Mouse (Mus musculus): ENCODE results near the gene Lca5. TPM values are rescaled to one million over a fixed set of nuclear protein-coding genes. Genes with fewer than 3 reads are reported as not detected.
A peak's percentile ranks its signal among the peaks of the same experiment; 100 is the strongest.

Lca5 gene
- polyA plus RNA-seq, 1 experiment from 2014 or later, result 24.2 TPM

DNA sequence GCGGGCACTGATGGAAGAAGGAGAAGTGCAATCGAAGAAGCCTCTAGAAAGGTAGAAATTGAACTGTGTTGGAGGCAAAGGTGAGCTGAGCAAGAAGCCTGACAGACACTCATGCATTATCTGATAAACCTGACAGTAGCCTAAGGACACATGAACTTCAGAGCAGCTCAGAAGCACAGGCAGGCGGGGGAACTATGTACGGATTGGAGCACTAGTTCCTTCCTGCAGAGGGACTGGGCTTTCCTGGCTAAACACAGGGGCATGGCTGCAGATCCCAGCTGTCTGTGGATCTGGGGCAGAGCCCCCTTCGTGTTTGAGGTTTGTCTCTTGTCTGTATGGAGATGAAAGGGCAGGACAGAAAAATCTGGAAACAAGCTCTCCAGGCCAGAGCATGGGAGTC is 89.8 kb downstream of the Lca5 start:
- Histone ChIP-seq H3K27me3 (ENCODE audit: control insufficient read depth, insufficient read depth, low read length) (no peaks in the 10 kb centered on the region), H3K4me3 (ENCODE audit: low read depth, low read length) (no peak overlapping the region), H3K36me3 (ENCODE audit: control insufficient read depth, insufficient read depth, low read length) (no peaks in the 10 kb centered on the region), H3K4me2 (ENCODE audit: low read depth) (no peak overlapping the region), H3K27ac (ENCODE audit: low read depth, low read length) (no peak overlapping the region), H3K9me3 (ENCODE audit: control insufficient read depth, low read length) (no peaks in the 10 kb centered on the region), H3K4me1 (ENCODE audit: control insufficient read depth, insufficient read depth, low read length) (peaks cover 6% of the 10 kb centered on the region; the same call in 1 of the 2 replicates), H3K9ac (ENCODE audit: low read length) (no peak overlapping the region)
- WGBS, result 51% methylated on average over 5 of the region's 5 CpGs
- ATAC-seq (ENCODE audit: insufficient read depth, low FRiP score, low TSS enrichment) (no peak), DNase-seq (ENCODE audit: low spot score) (no peak)

DNA sequence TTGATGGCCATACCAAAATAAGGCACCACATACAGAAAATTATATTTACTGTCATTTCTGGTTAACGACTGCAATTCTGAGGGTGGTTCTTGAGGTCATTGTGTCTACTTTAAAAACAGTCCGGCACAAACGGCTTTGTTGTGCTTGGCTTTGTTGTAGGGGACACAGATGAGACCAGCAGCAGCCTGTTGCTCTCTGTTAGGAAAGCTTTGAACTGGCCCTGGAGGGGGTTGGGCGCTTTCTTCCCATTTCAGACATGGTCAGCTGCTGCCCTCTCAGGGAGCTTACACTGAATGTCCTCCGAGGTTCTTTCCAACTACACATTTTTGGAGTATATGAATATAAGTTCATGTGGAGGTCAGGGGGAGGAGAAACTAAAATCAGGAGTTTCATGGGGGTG is 90.3 kb downstream of the Lca5 start:
- H3K36me3 ChIP-seq (ENCODE audit: control insufficient read depth, insufficient read depth, low read length), result no peaks in the 10 kb centered on the region
- H3K4me1 ChIP-seq (ENCODE audit: control insufficient read depth, insufficient read depth, low read length), result peaks cover 6% of the 10 kb centered on the region; the same call in 1 of the 2 replicates
- no peak overlapping the region for H3K4me3 ChIP-seq (ENCODE audit: low read depth, low read length)
- ATAC-seq (ENCODE audit: insufficient read depth, low FRiP score, low TSS enrichment) (no peak; the same call in 1 of the 2 replicates), DNase-seq (ENCODE audit: low spot score) (peak; percentile 61)
- H3K9me3 ChIP-seq (ENCODE audit: control insufficient read depth, low read length), result no peaks in the 10 kb centered on the region
- no peaks in the 10 kb centered on the region for H3K27me3 ChIP-seq (ENCODE audit: control insufficient read depth, insufficient read depth, low read length)
- H3K9ac ChIP-seq (ENCODE audit: low read length), result no peak overlapping the region
- no peak overlapping the region for H3K4me2 ChIP-seq (ENCODE audit: low read depth)
- WGBS, result 4% methylated on average over 5 of the region's 5 CpGs
- H3K27ac ChIP-seq (ENCODE audit: low read depth, low read length), result no peak overlapping the region

DNA sequence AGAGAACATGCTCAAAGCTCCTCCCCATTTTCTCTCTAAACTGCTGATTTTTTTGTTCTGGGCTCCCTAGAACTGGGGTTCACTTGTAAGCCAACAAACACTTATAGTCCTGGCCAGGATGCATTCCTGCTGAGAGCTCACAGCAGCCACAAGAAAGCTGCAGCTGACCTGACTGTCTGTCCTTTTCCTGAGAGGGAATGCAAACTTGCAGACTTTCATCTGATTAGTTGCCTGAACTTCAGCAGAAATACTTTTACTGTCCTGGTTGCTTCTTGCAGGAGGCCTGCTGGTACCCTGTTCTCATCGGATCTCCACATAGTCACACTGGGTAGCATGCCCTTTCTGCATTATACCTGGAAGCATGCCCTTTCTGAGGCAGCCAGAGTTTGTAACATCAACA is 91.0 kb downstream of the Lca5 start:
- Histone ChIP-seq H3K27me3 (ENCODE audit: control insufficient read depth, insufficient read depth, low read length) (no peaks in the 10 kb centered on the region), H3K4me1 (ENCODE audit: control insufficient read depth, insufficient read depth, low read length) (peaks cover 6% of the 10 kb centered on the region; the same call in 1 of the 2 replicates), H3K27ac (ENCODE audit: low read depth, low read length) (no peak overlapping the region), H3K9ac (ENCODE audit: low read length) (no peak overlapping the region), H3K9me3 (ENCODE audit: control insufficient read depth, low read length) (no peaks in the 10 kb centered on the region), H3K36me3 (ENCODE audit: control insufficient read depth, insufficient read depth, low read length) (no peaks in the 10 kb centered on the region), H3K4me2 (ENCODE audit: low read depth) (no peak overlapping the region), H3K4me3 (ENCODE audit: low read depth, low read length) (no peak overlapping the region)
- no peak for DNase-seq (ENCODE audit: low spot score)
- peak; percentile 36; the same call in 1 of the 2 replicates for ATAC-seq (ENCODE audit: insufficient read depth, low FRiP score, low TSS enrichment)
- WGBS, result 19% methylated on average over 1 of the region's 1 CpGs

DNA sequence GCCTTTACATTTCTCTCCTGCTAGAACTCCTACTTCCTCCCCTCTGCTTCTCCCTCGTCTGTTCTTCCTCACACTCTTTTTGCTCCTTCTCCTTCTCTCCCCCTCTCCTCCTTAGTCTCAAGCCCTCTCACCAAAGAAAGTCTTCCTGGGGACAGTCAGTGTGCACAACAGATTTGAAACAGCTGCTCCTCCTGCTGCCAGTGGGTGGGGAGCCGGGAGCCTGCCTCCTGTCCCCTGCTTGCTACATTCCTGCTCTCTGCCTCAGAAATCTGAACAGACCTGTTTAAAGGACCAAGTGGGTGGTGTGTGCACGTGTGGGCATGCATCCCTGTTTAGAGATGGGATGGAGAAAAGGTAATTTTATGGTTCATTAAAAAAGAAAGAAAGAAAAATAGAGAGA is 91.4 kb downstream of the Lca5 start:
- WGBS, result 0% methylated on average over 3 of the region's 3 CpGs
- peak; percentile 72 for ATAC-seq (ENCODE audit: insufficient read depth, low FRiP score, low TSS enrichment)
- Histone ChIP-seq H3K27me3 (ENCODE audit: control insufficient read depth, insufficient read depth, low read length) (no peaks in the 10 kb centered on the region), H3K36me3 (ENCODE audit: control insufficient read depth, insufficient read depth, low read length) (no peaks in the 10 kb centered on the region), H3K4me2 (ENCODE audit: low read depth) (no peak overlapping the region), H3K9ac (ENCODE audit: low read length) (no peak overlapping the region), H3K9me3 (ENCODE audit: control insufficient read depth, low read length) (no peaks in the 10 kb centered on the region), H3K4me1 (ENCODE audit: control insufficient read depth, insufficient read depth, low read length) (peaks cover 6% of the 10 kb centered on the region; the same call in 1 of the 2 replicates), H3K27ac (ENCODE audit: low read depth, low read length) (no peak overlapping the region), H3K4me3 (ENCODE audit: low read depth, low read length) (no peak overlapping the region)
- DNase-seq (ENCODE audit: low spot score), result peak; percentile 29

DNA sequence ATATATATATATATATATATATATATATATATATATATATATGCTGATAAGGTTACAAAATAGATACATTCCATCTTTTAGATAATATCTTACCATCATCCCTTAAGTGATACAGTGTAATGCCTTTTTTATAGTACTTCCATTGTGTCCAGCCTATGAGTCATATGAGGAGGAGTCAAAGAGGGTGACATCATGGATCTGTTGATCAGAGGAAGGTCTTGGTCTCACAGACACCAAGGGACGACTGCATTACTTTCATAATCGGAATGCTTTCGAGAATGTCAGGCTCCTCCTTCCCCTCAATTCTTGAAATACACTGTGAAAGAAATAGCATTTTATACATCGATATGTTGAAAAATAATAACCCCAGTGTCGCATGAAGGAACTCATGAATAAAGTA is 93.4 kb downstream of the Lca5 start:
- no peak for ATAC-seq (ENCODE audit: insufficient read depth, low FRiP score, low TSS enrichment)
- Histone ChIP-seq H3K27me3 (ENCODE audit: control insufficient read depth, insufficient read depth, low read length) (no peaks in the 10 kb centered on the region), H3K4me1 (ENCODE audit: control insufficient read depth, insufficient read depth, low read length) (peaks cover 6% of the 10 kb centered on the region; the same call in 1 of the 2 replicates), H3K9me3 (ENCODE audit: control insufficient read depth, low read length) (no peaks in the 10 kb centered on the region), H3K36me3 (ENCODE audit: control insufficient read depth, insufficient read depth, low read length) (no peaks in the 10 kb centered on the region), H3K9ac (ENCODE audit: low read length) (no peak overlapping the region), H3K4me2 (ENCODE audit: low read depth) (no peak overlapping the region), H3K4me3 (ENCODE audit: low read depth, low read length) (no peak overlapping the region), H3K27ac (ENCODE audit: low read depth, low read length) (no peak overlapping the region)
- 92% methylated on average over 5 of the region's 5 CpGs for WGBS
- no peak for DNase-seq (ENCODE audit: low spot score)

DNA sequence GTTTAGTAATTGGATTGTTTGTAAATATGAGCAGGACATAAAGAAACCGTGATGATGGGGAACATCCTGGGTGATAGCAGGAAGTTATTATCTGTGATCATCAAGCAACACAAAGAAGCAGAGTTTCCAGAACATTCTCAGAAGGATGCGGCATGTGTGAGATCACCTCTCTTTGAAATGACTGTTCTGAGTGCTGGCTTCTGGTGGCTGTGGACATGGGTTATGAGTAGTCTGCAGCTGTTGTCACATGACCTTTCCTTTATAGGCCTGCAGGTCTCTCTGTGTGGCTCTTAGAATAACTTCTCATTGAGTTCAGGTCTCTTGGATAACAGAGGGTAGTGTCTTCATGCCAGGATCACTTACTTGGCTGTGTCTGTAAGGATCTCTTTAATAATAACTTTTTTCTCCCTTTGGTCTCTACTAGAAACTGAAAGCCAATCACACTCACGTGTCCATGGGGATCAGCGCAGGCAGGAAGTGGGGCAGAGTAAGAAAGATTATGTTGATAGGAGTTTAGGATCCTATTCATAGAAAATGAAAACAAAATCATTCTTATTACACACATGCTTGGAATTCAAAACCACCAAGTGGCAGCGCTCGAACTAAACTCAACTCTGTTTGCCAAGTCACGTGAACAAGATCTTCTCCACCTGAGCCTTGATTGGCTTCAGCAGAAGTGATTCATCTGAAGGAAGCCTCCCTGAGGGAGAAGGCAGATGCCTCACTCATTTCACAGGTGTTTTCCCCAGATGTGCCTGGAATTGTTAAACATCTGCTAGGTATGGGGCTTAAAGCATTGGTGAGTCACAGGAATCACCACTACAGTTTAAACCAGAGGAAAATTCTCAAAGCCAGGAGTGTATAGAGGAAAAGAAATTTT is 98.2 kb downstream of the Lca5 start:
- 92% methylated on average over 7 of the region's 7 CpGs for WGBS
- H3K9ac ChIP-seq (ENCODE audit: low read length), result no peak overlapping the region

More for the DNA sequence above, 98.2 kb downstream of the Lca5 start:
- Histone ChIP-seq H3K4me2 (ENCODE audit: low read depth) (no peak overlapping the region), H3K9me3 (ENCODE audit: control insufficient read depth, low read length) (no peaks in the 10 kb centered on the region), H3K4me3 (ENCODE audit: low read depth, low read length) (no peak overlapping the region), H3K27ac (ENCODE audit: low read depth, low read length) (no peak overlapping the region), H3K36me3 (ENCODE audit: control insufficient read depth, insufficient read depth, low read length) (no peaks in the 10 kb centered on the region), H3K27me3 (ENCODE audit: control insufficient read depth, insufficient read depth, low read length) (no peaks in the 10 kb centered on the region), H3K4me1 (ENCODE audit: control insufficient read depth, insufficient read depth, low read length) (no peaks in the 10 kb centered on the region)
- ATAC-seq (ENCODE audit: insufficient read depth, low FRiP score, low TSS enrichment), result no peak
- DNase-seq (ENCODE audit: low spot score), result no peak

Other genes starting within 250 kb of the Lca5 start
- gene Sh3bgrl2, start 107.2 kb upstream of the Lca5 start, polyA plus RNA-seq (2014; fragmentation: Nextera tagmentation; extraction: Ambion mirVana), result 7.7 and 10.5 TPM in 2 replicates